Mouse (Mus musculus): ENCODE measurements at regions not wholly inside any gene's neighbourhood (a gene's known extent, or its start where the extent isn't known, plus 50 kb on each side); places are given as distances from the start of the nearest gene placed in this dataset.
"Not testable (repeated sequence)": the region's sequence is repeated elsewhere in the genome, so short reads cannot be mapped to it uniquely, and the experiment has no call there.

- DNase-seq = no peak
These were observed 168.1 kb upstream of the Arhgap18 start for GRCm38 (mm10) chr10:26585106-26585505.

- not testable (repeated sequence) for DNase-seq
These were observed 146.1 kb upstream of the Arhgap18 start for GRCm38 (mm10) chr10:26607081-26607480.

- no peak for DNase-seq
These were observed 142.0 kb upstream of the Arhgap18 start for GRCm38 (mm10) chr10:26611246-26611645.

- no peak for DNase-seq
These were observed 122.9 kb upstream of the Arhgap18 start for GRCm38 (mm10) chr10:26630196-26630760.

GRCm38 (mm10) chr10:26632266-26632665 is 121.0 kb upstream of the Arhgap18 start:
- no peak for DNase-seq

- no peak for DNase-seq
These were observed 115.8 kb upstream of the Arhgap18 start for GRCm38 (mm10) chr10:26637459-26637858.

- DNase-seq = no peak
These were observed 115.2 kb upstream of the Arhgap18 start for GRCm38 (mm10) chr10:26638056-26638455.

GRCm38 (mm10) chr10:26639118-26639517 is 114.1 kb upstream of the Arhgap18 start:
- DNase-seq = no peak

GRCm38 (mm10) chr10:26653103-26653502 is 100.1 kb upstream of the Arhgap18 start:
- no peak for DNase-seq

GRCm38 (mm10) chr10:26664270-26664669 is 89.0 kb upstream of the Arhgap18 start:
- no peak for DNase-seq

GRCm38 (mm10) chr10:26679500-26680227 is 73.6 kb upstream of the Arhgap18 start:
- no peak for DNase-seq

GRCm38 (mm10) chr10:26694761-26695160 is 58.5 kb upstream of the Arhgap18 start:
- DNase-seq = no peak

GRCm38 (mm10) chr10:26695212-26695933 is 57.8 kb upstream of the Arhgap18 start:
- DNase-seq = no peak
